Mouse (Mus musculus): Measurements from ENCODE around the gene Fgfrl1.

DNA sequence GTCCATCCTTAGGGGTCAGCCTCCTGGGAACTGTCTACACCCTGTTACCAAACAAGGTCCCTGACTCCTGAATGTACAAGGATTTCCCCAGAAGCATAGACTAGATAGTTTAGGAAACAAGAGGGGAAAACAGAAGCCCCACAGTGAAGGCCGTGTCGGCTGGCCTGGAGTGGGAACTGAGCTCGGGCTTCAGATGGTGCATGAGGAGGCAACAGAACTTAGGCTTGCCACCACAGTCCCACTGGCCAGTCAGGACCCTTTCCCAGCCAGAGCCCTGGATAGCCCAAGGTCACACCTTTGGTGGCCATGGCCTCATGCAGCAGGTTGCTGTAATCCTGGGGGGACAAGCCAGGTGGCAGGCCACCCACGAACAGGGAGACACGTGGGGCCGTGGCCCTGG, 38.8 kb upstream of the Fgfrl1 start:
- no peak for TF ChIP-seq CTCF (IDR thresholded peaks at IDR 0.05; ENCODE audit: low read depth)
- no peak for TF ChIP-seq EP300 (optimal IDR thresholded peaks at IDR 0.05)
